ENCODE assay signal across 8 mouse cellular contexts in the genomic region with DNA sequence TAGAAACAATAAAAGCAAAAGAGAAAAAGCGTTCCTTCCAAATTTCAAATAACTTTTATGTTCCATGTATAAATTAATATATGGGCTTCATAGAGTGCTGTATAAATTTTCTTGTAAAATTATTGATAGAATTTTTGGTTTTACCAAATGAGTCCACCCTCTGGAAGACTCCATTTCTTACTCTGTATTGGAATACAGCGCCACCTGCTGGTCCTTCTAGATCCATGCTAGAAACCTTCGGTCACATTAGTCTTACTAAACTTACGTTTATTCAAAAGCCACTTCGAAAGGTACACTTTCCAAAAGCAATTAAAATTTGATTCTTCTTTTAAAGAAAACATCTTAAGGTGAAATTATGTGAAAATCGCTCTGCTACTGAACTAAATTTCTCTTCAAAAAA.
A peak's percentile ranks its signal among the peaks of the same experiment; 100 is the strongest.
DNase-seq lines count a peak whose midpoint lies in the region; ATAC-seq and TF ChIP-seq lines count a peak whose summit lies in the region.

No protein-coding gene starts in this region.

- H3K27ac ChIP-seq in forebrain, embryonic 11.5 days (ENCODE audit: low read depth, low read length): no peak overlapping the region
- no peak overlapping the region for H3K27ac ChIP-seq in forebrain, embryonic 10.5 days
- H3K27ac ChIP-seq in forebrain, embryonic 13.5 days: no peak overlapping the region
- H3K27ac ChIP-seq in lung, embryonic 14.5 days (ENCODE audit: low read depth): no peak overlapping the region
- no peak overlapping the region for H3K27ac ChIP-seq in stomach, postnatal 0 days (replicated peaks)

- no peaks in the 10 kb centered on the region for H3K27me3 ChIP-seq in forebrain, embryonic 11.5 days (ENCODE audit: control insufficient read depth, insufficient read depth, low read length)
- H3K27me3 ChIP-seq in forebrain, embryonic 10.5 days (ENCODE audit: poor library complexity, severe bottlenecking): no peaks in the 10 kb centered on the region
- H3K27me3 ChIP-seq in forebrain, embryonic 13.5 days: no peaks in the 10 kb centered on the region
- H3K27me3 ChIP-seq in lung, embryonic 14.5 days (ENCODE audit: insufficient read depth, low read length): no peaks in the 10 kb centered on the region
- H3K27me3 ChIP-seq in stomach, postnatal 0 days (ENCODE audit: control insufficient read depth, insufficient read depth, low read length): no peaks in the 10 kb centered on the region

- no peak overlapping the region for H3K9ac ChIP-seq in forebrain, embryonic 11.5 days (ENCODE audit: low read length)
- no peak overlapping the region for H3K9ac ChIP-seq in forebrain, embryonic 13.5 days
- H3K9ac ChIP-seq in lung, embryonic 14.5 days: no peak overlapping the region
- no peak overlapping the region for H3K9ac ChIP-seq in stomach, postnatal 0 days (ENCODE audit: low read length)

- H3K9me3 ChIP-seq in forebrain, embryonic 11.5 days (ENCODE audit: control insufficient read depth, low read length): no peaks in the 10 kb centered on the region
- no peaks in the 10 kb centered on the region for H3K9me3 ChIP-seq in forebrain, embryonic 10.5 days
- no peaks in the 10 kb centered on the region for H3K9me3 ChIP-seq in forebrain, embryonic 13.5 days (replicated peaks)
- no peaks in the 10 kb centered on the region for H3K9me3 ChIP-seq in lung, embryonic 14.5 days (ENCODE audit: low read depth, low read length)
- no peaks in the 10 kb centered on the region for H3K9me3 ChIP-seq in stomach, postnatal 0 days (ENCODE audit: control insufficient read depth, low read length)

- no peaks in the 10 kb centered on the region for H3K36me3 ChIP-seq in forebrain, embryonic 11.5 days (ENCODE audit: control insufficient read depth, insufficient read depth, low read length)
- H3K36me3 ChIP-seq in forebrain, embryonic 10.5 days (replicated peaks): no peaks in the 10 kb centered on the region
- H3K36me3 ChIP-seq in forebrain, embryonic 13.5 days (ENCODE audit: poor library complexity, severe bottlenecking): no peaks in the 10 kb centered on the region
- no peaks in the 10 kb centered on the region for H3K36me3 ChIP-seq in lung, embryonic 14.5 days (ENCODE audit: insufficient read depth)
- no peaks in the 10 kb centered on the region for H3K36me3 ChIP-seq in stomach, postnatal 0 days (ENCODE audit: control insufficient read depth, insufficient read depth, low read length)

- WGBS in forebrain, embryonic 11.5 days: 53% methylated on average over 6 of the region's 6 CpGs
- 52% methylated on average over 6 of the region's 6 CpGs for WGBS in forebrain, embryonic 10.5 days
- WGBS in forebrain, embryonic 13.5 days: 45% methylated on average over 6 of the region's 6 CpGs
- WGBS in lung, embryonic 14.5 days: 43% methylated on average over 6 of the region's 6 CpGs
- 35% methylated on average over 6 of the region's 6 CpGs for WGBS in stomach, postnatal 0 days

- peak; percentile 72 for TF ChIP-seq CTCF in lung, embryonic 14.5 days (IDR thresholded peaks at IDR 0.05; ENCODE audit: low read depth)
- peak; percentile 83 for TF ChIP-seq CTCF in stomach, postnatal 0 days (IDR thresholded peaks at IDR 0.05; ENCODE audit: low read depth)

- ATAC-seq in forebrain, embryonic 11.5 days (replicated peaks; ENCODE audit: low FRiP score): peak; percentile 74
- 0 out of 2 replicates have a peak, but pooled peaks have one; percentile 27 for ATAC-seq in forebrain, embryonic 13.5 days
- ATAC-seq in lung, embryonic 14.5 days (ENCODE audit: insufficient read depth): no peak
- no peak for ATAC-seq in stomach, postnatal 0 days (ENCODE audit: low FRiP score, low TSS enrichment)

- H3K4me1 ChIP-seq in forebrain, embryonic 11.5 days (replicated peaks; ENCODE audit: control insufficient read depth, insufficient read depth, low read length): no peaks in the 10 kb centered on the region
- H3K4me1 ChIP-seq in forebrain, embryonic 10.5 days: no peaks in the 10 kb centered on the region
- H3K4me1 ChIP-seq in forebrain, embryonic 13.5 days: 0 out of 2 replicates have a peak, but pooled peaks cover 4% of the 10 kb centered on the region
- peaks cover under 1% of the 10 kb centered on the region for H3K4me1 ChIP-seq in lung, embryonic 14.5 days (ENCODE audit: insufficient read depth)
- H3K4me1 ChIP-seq in stomach, postnatal 0 days (replicated peaks; ENCODE audit: control insufficient read depth, insufficient read depth): no peaks in the 10 kb centered on the region; the same call in 1 of the 2 replicates

- H3K4me2 ChIP-seq in forebrain, embryonic 11.5 days (ENCODE audit: low read depth, low read length, severe bottlenecking): no peak overlapping the region
- no peak overlapping the region for H3K4me2 ChIP-seq in forebrain, embryonic 13.5 days
- no peak overlapping the region for H3K4me2 ChIP-seq in lung, embryonic 14.5 days
- no peak overlapping the region for H3K4me2 ChIP-seq in stomach, postnatal 0 days (replicated peaks; ENCODE audit: low read depth)

- no peak overlapping the region for H3K4me3 ChIP-seq in forebrain, embryonic 11.5 days (ENCODE audit: low read depth, low read length)
- H3K4me3 ChIP-seq in forebrain, embryonic 10.5 days: no peak overlapping the region
- no peak overlapping the region for H3K4me3 ChIP-seq in forebrain, embryonic 13.5 days
- no peak overlapping the region for H3K4me3 ChIP-seq in lung, embryonic 14.5 days (ENCODE audit: low read depth, low read length)
- H3K4me3 ChIP-seq in stomach, postnatal 0 days (ENCODE audit: low read depth, low read length): no peak overlapping the region

- DNase-seq in forebrain, embryonic 11.5 days (ENCODE audit: low spot score): peak; percentile 64
- no peak for DNase-seq in forebrain, embryonic 10.5 days (ENCODE audit: extremely low spot score, low spot score)
- DNase-seq in 416B (ENCODE audit: low read depth): peak; percentile 61
- peak; percentile 61 to 68 for DNase-seq in adrenal gland, postnatal 36 days
- peak; percentile 65 to 90 for DNase-seq in kidney, postnatal 25 days
- peak; percentile 90 for DNase-seq in lung, embryonic 14.5 days
- DNase-seq in stomach, postnatal 0 days (ENCODE audit: low spot score): peak; percentile 39

- TF ChIP-seq EP300 in stomach, postnatal 0 days (optimal IDR thresholded peaks at IDR 0.05): no peak

Comparison
In these comparisons a context has a peak if more than half of its experiments do, and no peak if none do; other contexts are left out.
1. ATAC-seq: peak in forebrain, embryonic 11.5 days (single experiment) and forebrain, embryonic 13.5 days (single experiment); none in lung, embryonic 14.5 days (single experiment) and stomach, postnatal 0 days (single experiment).